Mouse (Mus musculus) heart, postnatal 25 days (tissue): ENCODE results near the gene Pkib. TPM values are rescaled to one million over a fixed set of nuclear protein-coding genes. Genes with fewer than 3 reads are reported as not detected.

Experiments
- DNase-seq: peaks from one replicate; pipeline ENCODE4 v3.0.0; 2022; ENCODE audit warnings: low spot score
- intact Hi-C: fragments of 180-260 bp; cut with DNase I; formaldehyde crosslinking; loops from one replicate; pipeline ENCODE4 v1.15.1; 2025
- total RNA-seq, 2 experiments: library from RNA; stranded (reverse); gene quantifications; 2 replicates each; pipeline ENCODE4 v1.2.3; 2021

Gene Pkib
- under 1 TPM; 0.55 to 0.56 TPM for total RNA-seq

DNA sequence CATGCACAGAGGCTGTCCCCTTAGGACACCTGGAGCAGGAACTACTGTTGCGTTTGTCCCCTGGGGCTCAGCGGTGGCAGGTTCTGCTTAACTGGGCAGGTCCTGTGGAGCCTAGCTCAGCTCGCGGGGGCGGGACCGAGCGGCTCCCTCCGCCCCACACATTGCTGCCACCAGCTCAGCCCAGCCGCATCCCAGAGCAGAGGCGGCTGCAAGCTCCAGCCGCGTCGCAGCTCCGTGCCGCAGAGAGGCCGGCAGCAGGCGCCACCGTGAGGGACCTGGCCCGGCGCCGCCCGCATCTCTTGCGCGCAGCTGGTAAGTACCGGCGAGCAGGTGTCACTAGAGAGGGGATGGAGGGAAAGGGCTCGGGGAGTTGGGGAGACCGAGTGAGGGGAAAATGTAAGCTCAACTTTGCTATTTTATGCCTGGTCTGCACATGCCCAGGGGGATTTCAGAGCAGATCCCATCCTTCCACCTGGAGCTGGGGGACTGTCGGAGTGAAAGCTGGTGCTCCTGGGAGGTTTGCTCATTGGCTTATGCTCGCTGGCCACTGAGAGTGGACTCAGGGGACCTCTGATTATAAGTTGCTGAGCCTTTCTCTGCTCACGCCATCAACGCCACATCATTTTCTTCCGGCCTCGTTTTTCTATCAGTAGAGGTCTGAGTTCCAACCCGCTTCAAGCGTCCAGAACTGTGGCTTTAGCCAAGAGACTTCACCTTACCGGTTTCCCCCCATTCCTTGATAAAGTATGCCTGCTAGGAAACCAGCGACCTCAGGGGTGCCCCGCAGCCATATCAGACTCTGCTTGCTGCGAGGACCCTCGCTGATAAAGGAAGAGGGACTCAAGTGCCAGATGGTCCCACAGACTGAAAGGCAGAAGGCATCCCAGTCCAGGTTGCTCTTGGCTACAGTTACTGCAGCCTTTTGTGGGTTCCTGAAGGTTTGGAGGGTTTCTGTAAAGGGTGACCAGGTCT is at the start of gene Pkib:
Gene Pkib (plus strand): TSS at position 86 of the 972 bp plus-strand sequence.
- no peak for DNase-seq
- intact Hi-C loops = loop anchor here (10.0 kb wide), 1 partner anchor 93 kb away; no protein-coding TSS in a partner anchor

DNA sequence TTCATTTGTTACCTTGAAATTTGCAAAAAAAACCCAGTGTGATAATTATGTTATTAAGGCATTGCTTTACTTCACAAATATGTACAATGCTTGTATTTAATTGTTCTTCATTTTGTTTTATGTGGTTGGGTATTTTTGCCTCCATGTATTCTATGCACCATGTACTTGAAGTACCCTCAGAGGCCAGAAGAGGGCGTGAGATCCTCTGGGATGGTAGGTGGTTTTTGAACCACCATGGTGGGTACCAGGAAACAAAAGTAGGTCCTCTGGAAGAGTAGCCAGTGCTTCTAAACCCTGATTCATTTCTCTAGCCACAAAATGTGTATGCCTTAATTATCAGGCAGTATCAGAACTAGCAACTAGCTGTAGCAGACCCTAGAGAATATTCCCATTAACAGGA is 47.9 kb upstream of the Pkib start:
- intact Hi-C loops = no loop called here

DNA sequence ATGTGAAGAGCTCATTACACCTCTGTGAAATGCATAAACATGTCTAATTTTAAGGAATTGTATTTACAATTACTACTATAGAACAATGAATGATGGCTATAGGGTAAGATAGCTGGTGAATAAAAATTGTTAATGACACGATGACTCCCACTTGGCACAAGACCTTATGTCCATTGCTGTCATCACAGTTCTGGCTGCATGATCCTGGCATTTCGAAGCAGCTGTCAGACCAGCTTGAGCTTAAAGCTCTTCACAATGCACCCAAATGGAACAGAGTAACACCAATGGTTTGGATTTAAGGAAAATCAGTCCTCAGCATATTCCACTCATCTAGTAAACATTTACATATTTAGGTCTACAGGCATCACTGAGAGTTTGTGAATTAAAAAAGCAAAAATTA is 37.5 kb upstream of the Pkib start:
- DNase-seq = no peak
- intact Hi-C loops = no loop called here

More for the DNA sequence above, 47.9 kb upstream of the Pkib start:
- no peak for DNase-seq

DNA sequence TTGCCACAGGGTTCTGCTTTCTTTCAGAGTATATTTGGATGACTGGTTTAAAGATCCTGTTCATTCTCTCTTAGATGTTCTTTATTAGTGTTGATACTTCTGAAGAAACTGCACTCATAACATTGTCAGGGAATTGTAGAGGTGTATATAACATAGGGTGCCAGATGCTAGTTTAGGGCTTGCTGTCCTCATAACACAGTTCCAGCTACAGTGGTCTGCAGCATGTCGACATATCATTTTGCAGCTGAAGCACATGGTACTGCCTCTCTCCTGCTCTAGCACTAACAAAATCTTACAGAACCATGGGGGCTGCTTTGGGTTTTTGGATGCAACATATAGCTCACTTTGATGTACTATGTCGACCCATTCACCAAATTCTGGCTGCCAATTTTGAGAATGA is 34.6 kb upstream of the Pkib start:
- no peak for DNase-seq
- intact Hi-C loops = no loop called here

DNA sequence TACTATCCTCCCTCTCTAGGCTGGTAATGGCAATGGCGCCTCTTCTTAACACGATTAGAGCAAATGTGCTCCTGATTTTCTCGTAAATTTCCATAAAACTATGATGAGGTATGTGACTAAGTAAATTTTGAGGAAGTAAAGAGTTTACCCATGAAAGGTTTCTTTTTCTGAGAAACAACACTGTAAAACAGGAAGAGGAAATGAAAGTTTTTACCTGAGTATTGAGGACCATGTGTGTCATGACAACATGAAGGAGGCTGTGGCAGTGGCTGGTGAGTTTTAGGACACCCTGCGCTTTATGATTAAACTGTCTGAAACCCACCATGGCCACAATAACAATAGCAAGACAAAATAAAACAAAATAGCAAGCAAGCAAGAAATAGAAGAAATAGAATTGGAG is 28.8 kb upstream of the Pkib start:
- intact Hi-C loops = no loop called here
- DNase-seq = no peak

DNA sequence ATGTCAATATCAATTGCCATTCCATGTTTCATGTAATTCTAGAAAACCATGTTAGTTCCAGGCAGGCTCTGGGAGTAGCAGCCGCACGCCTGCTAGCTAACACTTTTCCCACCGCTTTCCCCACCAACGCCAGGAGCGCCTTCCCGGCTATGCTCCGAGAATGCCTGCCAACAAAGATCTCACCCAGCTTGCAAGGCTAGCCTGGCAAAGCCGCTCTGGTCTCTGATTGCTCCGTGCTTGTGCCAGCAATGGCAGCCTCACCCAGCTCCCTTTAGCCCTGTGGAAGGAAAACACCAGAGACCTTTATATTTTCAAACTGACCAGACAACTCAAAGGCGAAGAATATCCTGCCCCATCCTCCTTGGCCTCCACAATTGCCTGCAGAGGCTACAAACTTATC is 8.5 kb upstream of the Pkib start:
- no peak for DNase-seq
- intact Hi-C loops = no loop called here

DNA sequence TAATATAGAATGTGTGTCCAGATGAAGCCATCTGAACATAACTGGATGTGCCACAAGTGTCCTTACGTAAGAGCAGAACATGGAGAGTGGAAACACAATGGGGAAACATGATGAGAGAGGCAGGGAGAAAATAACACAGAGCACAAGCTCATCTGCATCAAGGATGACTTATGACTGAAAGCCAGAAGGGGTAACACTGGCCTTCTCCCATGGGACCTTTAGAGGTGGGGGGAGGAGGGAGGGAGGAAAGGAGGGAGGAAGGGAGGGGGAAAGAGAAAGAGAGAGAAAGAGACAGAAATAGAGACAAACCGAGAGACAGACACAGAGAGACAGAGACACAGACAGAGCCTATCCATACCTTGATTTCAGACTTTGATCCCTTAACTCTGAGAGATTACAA is 4.0 kb upstream of the Pkib start:
- no peak for DNase-seq
- intact Hi-C loops = no loop called here

DNA sequence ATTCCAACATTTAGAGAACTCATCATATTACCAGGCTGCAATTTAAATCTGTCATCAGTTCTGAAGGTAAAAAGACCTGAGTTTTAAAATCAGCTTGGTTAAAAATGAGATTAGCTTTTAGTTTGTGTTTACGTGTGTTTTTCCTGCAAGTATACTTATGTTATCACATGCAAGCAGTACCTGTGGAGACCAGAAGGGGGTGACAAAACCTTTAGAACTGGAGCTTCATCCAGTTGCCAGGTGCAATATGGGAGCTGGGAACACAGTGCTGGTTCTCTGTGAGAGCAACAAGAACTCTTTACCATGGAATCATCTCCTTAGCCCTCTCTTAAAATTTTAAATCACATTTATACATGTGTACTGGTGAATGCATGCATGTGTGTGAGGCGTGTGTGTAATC is 1.2 kb upstream of the Pkib start:
- DNase-seq = no peak
- intact Hi-C loops = loop anchor here (10.0 kb wide), 1 partner anchor 94 kb away; no protein-coding TSS in a partner anchor

DNA sequence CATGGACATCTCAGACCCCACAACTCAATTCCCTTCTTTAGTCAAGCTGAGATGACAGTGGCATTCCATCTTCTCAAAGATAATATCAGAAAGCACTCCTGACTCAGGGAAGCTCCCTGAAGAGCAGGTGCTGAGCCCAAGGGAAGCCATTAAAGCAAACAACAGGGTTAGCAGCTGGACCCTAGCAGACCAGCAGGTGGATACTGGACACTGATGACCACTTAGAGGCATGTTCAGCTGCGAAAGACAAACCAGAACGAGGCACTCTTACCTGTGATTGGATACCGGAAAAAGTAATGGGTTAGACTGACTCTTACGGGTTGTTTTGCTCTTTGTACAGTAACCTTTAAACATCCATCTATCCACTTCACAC is 1.1 kb downstream of the Pkib start:
- DNase-seq = no peak
- intact Hi-C loops = loop anchor here (10.0 kb wide), 1 partner anchor 92 kb away; no protein-coding TSS in a partner anchor

DNA sequence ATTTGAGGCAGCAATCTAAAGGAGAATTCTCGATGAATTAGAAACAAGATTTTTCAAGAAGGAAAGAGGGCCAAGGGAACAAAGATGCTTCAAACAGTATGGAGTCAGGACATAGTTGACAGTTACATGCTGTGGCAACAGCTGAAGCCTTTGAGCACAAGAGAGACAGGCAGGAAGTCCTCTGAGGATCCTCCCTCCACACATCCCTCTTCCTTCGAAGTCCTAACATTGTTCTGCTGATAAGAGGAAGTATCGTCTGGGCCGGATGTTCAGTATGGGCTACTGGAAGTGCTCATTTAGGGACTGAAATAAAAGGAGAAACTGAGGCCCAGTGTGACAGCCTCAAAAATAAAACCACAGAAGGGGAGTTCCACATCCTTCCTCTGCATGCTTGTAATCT is 5.2 kb downstream of the Pkib start:
- intact Hi-C loops = loop anchor here (10.0 kb wide), 1 partner anchor 88 kb away; no protein-coding TSS in a partner anchor
- DNase-seq = no peak

DNA sequence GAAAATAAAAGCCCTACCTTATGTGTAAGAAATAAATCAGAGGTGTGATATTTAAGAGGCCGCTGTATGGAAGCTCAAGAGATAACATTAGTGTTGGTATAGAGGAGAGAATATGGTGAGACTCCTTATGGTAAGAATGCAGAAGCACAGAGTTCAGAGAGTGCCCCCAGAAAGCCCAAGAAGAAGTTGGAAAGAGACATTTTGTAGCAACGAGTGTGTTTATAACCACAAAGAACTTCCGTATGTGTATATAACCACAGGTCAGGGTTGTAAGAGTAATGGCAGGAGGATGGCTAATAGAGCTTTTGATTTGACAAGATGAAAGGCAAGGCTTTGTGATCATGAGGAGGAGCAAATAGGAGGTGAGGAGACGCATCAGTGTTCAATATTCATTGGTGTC is 6.5 kb downstream of the Pkib start:
- intact Hi-C loops = loop anchor here (10.0 kb wide), 1 partner anchor 87 kb away; no protein-coding TSS in a partner anchor
- DNase-seq = no peak

DNA sequence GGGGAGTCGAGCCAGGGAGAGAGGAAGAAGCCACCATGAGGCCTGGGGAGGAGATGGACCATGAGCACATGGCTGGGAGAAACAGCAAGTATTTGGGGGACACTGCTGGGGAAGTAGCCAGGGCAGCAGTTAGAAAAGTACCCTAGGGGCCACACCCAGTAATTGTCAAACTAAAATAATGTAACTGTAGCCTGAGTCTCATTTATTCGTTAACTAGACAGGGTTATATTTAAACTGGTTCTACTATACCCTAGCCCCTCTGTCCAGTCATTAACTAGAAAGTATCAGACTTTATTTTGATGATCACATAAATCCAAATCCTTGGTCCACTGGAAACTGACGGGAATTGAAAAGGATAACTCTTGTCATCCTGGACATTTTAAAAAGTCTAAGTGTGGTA is 7.8 kb downstream of the Pkib start:
- DNase-seq = no peak
- intact Hi-C loops = loop anchor here (10.0 kb wide), 1 partner anchor 85 kb away; no protein-coding TSS in a partner anchor

DNA sequence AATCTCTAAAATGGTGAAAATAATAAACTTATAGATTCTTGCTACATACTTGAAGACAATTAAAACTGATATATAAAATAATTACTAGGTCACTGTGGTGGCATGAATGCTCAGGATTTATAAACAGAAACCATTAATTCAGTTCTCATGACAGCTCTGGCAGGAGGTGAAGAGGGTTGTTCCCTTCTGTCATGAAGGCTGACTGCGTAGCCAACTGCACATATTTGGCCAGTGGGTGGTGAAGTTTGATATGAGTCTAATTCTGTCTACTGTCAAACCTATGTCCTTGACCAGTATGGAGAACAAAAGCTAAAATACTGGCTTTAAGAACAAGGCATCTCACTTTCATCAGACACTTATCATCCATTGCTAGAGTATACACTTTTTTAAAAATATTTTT is 21.5 kb downstream of the Pkib start:
- no peak for DNase-seq
- intact Hi-C loops = no loop called here

DNA sequence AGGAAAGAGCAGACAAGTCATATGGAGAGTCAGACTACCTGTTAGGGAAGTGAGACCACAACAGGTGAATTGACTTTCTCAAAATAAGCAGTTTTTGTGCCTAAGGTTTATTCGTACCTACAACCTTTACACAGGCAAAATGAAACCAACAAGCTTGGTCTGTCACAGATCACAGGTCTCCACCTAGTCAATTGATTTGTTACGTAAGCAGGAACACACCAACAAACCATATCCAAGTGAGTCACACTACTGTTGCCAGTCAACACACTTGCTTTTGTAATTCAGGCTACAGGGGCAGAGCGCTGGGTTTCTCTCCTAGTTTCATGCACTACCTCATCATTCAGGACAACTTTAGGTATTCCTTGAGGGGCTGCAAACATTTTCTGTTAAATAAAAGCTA is 28.7 kb downstream of the Pkib start:
- DNase-seq = no peak
- intact Hi-C loops = no loop called here

DNA sequence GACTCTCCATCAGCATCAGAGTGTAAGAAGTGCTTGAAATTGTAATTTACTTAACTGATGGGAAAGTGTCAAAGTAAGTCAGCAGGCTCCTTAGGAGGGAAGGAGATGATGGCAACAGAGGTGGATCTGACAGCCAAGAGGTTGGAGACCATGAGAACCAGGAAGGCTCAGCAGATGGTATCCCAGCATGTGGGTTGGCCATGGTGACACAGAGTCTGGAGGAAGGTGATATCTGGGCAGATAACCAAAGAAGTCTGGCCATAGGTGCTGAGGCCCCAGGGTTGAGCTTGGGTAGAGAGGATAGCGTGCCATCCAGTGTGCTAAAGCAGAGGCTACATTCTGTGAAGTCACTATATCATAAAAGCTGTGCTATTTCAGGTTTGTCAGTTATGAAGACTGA is 32.0 kb downstream of the Pkib start:
- DNase-seq = no peak
- intact Hi-C loops = no loop called here

DNA sequence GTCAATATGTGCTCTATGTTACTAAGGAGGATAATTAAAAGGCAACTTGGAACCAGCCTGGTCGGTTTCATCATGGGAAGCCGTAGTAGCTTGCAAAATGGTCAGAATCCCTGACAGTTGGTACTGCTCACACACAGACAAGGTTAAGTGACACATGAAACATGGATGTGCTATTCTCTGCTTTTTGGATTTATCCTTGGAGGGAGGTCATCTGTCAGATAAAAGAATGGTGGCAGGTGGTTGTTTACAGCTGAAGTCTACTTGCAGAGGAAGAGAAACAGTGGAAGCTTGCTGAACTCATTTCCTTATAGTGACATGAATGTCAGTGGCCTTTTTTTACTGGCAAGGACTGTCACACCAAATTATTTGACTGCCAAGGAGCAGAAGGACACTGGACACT is 32.5 kb downstream of the Pkib start:
- DNase-seq = no peak
- intact Hi-C loops = no loop called here

DNA sequence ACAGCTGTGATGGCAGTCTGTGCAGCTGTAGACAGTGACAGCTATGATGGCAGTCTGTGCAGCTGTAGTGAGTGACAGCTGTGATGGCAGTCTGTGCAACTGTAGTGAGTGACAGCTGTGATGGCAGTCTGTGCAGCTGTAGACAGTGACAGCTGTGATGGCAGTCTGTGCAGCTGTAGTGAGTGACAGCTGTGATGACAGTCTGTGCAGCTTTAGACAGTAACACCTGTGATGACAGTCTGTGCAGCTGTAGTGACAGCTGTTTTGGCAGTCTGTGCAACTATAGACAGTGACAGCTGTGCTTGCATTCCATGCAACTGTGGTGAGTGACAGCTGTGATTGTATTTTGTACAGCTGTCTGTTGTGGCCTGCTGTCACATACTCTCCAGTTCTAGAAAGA is 44.0 kb downstream of the Pkib start:
- intact Hi-C loops = no loop called here
- no peak for DNase-seq

DNA sequence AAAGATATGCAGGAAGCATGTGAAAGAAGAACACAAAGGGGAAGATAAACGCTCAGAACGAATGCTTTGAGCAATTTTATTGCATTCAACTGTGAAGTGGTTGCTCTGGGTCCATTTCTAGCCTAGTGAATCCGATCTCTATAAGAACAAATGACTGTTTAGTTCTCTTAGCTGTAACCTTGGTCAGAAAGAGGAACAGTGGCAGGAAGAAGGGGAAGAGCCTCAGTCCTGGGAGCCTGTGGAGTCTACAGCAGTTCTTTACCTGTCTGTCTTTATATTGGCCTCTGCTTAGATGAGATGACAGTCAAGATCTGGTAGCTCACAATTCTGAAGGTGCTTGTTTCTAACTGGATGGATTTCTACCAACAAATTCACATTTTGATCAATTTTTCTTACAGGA is 56.2 kb downstream of the Pkib start:
- intact Hi-C loops = no loop called here
- no peak for DNase-seq

DNA sequence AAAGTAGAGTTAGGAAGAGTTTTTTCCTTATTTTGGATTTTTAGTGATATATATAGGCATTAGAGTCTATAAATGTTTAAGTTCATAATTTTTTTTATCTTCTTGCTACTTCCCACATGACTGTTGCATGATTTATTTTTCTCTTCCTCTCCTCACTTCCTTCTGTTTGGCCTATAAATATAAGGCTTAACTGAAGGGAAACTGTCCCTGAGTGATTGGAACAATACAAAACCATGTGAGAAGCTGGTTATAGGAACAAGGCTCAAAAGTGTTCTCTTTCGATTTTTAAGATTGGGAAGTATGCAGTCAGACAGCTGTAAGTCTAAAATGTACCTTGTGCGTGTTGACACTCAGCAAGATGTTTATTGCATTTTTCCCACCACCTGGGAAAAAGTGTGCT is 58.4 kb downstream of the Pkib start:
- intact Hi-C loops = no loop called here
- DNase-seq = no peak

DNA sequence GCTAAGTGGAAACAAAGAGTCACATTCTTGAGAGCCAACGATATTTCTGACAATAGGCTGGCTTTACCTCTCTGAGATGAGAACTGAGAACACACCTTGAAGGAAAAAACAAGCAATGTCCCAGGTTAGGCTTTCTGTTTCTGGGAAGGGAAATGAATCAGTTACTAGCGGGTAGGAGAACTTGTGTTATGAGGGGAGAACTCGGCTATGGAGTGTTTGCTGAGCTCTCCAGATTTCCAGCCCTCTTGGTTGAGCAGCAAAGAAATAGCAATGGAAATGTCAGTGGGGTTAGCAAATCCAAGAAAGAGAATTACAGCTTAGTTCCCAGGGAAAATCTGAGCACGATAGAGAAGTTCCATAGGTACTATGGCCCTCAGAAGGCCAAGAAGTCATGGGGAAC is 70.5 kb downstream of the Pkib start:
- DNase-seq = no peak
- intact Hi-C loops = no loop called here

DNA sequence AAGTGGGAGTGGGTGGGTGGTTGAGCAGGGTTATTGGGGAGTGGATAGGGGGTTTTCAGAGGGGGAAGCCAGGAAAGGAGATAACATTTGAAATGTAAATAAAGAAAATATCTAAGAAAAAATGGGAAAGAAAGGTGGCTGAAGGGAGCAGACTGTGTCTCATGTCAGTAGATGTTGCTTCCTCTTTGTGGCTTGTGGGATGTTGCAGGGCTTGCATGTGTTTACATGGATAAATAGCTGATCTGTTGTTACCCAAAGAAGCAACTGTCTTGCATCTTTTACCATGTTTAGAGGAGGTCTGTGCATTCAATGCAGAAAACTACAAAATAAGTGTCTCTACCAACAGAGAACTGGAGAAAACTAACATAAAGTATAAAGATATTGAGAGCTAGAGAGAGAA is 89.3 kb downstream of the Pkib start:
- DNase-seq = no peak
- intact Hi-C loops = loop anchor here (10.0 kb wide), 1 partner anchor 86 kb away; the partner anchor contains the start of gene Pkib
